Mouse (Mus musculus) WW6 (cell line): ENCODE results near the gene Gna15.

ENCODE experiments used
- DNase-seq: peaks from one replicate; pipeline ENCODE4 v3.0.0-alpha.2; 2013; ENCODE audit warnings: low read depth, low spot score

Gene Gna15

GRCm38 (mm10) chr10:81495616-81496263 lies 28.3 kb downstream of the Gna15 start:
- DNase-seq, result no peak

GRCm38 (mm10) chr10:81495151-81495550 lies 28.9 kb downstream of the Gna15 start:
- DNase-seq, result no peak

GRCm38 (mm10) chr10:81494260-81495041 lies 29.6 kb downstream of the Gna15 start:
- DNase-seq, result no peak

GRCm38 (mm10) chr10:81493601-81494220 lies 30.3 kb downstream of the Gna15 start:
- no peak for DNase-seq

GRCm38 (mm10) chr10:81492606-81493240 lies 31.3 kb downstream of the Gna15 start:
- no peak for DNase-seq

DNA sequence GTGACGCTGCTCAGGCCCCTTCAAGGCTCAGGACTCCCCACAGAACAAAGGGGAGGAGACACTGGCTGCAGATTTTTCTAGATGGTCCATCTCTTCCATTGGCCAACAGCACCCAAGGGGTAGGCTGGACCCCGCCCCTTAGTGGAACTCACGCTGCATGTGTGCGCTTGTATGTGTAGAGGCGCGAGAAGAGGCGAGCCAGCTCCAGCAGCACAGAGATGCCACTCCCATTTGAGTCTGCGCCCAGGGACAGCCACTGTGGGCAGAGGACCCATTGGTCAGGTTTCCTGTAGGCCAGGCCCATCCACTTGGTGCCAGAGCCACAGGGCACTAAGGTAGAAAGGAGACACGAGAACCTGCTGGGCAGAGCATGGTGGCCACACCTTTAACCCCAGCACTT lies 33.0 kb downstream of the Gna15 start:
- no peak for DNase-seq

GRCm38 (mm10) chr10:81489941-81490340 lies 34.1 kb downstream of the Gna15 start:
- DNase-seq, result no peak

GRCm38 (mm10) chr10:81488081-81488480 lies 35.9 kb downstream of the Gna15 start:
- no peak for DNase-seq

DNA sequence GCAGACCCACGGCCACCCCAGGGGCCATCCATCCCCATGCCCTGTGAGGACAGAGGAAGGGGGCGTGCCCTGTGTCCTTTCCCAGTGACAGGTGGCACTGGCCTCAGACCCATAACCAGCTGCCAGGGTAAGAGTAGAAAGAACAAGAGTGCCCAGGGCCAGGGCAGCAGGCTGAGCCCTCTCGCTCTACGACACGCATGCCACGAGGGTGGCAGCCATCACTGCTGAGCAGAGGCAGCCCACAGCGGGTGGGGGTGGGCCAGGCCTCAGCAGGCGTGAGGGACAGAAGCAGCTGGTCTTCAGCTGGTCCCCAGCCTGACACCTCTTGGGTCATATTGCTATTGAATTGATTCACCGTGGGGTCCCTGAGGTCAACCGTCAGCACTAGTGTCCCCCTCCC lies 37.5 kb downstream of the Gna15 start:
- DNase-seq, result no peak

DNA sequence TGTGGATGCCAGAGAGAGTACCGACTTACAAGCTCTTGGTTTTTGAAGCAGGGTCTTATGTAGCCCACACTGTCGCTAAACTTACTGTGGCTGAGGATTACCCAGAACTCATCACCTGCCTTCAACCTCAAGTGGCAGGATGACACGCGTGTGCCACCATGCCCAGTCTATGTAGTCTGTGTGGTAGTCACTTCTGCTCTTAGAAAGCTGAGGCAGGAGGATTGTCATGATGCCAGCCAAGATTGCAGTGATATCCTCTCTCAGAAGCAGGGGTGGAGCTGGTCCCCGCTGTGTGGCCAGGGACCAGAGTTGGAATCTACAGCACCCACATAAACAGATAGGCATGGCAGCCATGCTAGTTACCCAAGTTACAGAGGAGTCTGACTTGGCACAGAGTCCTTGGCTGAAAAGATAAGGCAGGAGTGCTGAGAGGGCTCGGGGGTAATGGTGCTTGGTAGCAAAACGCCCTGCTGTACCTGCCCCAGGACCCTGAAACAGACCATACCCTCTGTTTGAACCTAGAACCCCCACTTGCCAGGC lies 38.5 kb downstream of the Gna15 start:
- no peak for DNase-seq

- no peak for DNase-seq
Measured at GRCm38 (mm10) chr10:81485060-81485449, 39.0 kb downstream of the Gna15 start.

- no peak for DNase-seq
Measured at GRCm38 (mm10) chr10:81484441-81485059, 39.5 kb downstream of the Gna15 start.

GRCm38 (mm10) chr10:81483983-81484382 lies 40.0 kb downstream of the Gna15 start:
- DNase-seq, result peak; percentile 79

DNA sequence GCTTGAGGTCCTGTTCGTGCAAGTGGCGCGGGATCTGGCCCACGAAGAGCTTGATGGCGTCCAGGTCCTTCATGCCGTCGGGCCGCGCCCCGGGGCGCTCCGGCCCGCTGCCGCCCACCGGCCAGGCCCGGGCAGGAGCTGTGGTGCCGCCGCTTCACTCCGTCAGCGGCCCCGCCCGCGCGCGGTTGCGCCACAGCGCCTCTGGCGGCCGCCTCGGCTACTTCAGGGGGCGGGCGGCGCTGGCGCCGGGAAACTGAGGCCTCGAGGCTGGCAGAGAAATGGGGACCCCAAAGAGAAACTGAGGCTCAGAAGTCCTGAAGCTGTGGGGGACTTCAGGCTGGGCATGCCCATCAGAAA lies 41.5 kb downstream of the Gna15 start, which contains the start of gene Celf5:
TSS of gene Celf5 (minus strand) at position 177 of the 357 bp plus-strand sequence.
- no peak for DNase-seq

DNA sequence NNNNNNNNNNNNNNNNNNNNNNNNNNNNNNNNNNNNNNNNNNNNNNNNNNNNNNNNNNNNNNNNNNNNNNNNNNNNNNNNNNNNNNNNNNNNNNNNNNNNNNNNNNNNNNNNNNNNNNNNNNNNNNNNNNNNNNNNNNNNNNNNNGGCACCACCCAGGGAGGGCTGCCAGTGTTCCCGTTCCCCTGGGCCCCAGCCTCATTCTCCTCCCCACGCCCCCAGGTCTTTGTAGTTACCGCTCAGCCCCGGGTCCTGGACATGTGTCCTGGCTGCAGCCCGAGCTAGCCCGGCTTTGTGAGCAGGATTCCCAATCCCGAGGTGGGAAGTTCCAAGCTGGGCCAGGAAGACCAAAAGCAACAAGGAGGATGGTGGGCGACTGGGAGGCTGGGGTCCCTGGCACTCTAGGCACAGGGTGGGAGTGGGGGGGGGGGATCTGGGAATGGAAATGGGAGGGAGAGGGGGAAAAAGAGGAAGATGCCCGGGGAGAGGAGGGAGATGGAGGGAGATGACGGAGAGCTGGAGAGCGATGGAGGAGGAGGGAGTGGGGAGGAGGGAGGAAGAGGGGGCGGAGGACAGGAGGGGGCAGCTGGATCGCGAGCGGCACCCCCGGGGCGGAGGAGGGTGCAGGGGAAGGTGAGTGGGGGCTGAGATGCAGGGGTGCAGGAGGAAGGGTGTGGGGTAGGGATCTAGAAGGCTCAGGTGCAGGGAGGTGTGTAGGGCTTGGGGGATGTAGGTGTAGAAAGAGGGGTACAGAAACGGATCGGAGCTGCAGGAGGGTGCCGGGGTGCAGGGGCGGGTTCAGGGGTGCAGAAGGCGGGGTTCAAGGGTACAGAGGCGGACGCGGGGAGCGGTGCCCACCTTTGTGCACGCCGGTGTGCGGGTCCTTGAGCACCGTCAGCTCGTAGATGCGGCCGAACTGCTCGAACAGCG lies 42.2 kb downstream of the Gna15 start:
- DNase-seq, result no peak

GRCm38 (mm10) chr10:81474461-81474860 lies 49.6 kb downstream of the Gna15 start:
- no peak for DNase-seq

DNA sequence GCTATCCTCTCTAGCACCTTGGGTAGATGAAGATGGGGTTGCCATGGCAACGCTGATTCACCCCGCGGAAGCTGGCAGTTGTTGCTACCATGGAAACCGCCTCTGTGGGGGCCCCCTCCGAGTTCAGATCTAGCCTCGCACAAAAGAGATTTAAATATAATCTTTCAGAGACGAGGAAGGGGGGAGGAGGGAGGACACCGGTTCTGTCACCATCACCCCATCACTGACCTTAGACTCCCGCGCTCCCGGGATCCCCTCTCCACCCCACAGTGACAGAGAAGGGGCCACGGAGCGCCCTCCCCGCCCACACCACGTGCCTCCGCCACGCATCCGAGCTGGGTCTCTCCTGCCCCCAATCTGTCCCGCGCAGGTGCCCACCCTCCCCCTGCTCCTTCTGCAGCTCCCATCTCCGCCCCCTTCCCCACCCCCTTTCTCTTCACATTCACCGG lies 51.0 kb downstream of the Gna15 start:
- DNase-seq, result no peak

- no peak for DNase-seq
Measured at GRCm38 (mm10) chr10:81472403-81473002, 51.5 kb downstream of the Gna15 start.

DNA sequence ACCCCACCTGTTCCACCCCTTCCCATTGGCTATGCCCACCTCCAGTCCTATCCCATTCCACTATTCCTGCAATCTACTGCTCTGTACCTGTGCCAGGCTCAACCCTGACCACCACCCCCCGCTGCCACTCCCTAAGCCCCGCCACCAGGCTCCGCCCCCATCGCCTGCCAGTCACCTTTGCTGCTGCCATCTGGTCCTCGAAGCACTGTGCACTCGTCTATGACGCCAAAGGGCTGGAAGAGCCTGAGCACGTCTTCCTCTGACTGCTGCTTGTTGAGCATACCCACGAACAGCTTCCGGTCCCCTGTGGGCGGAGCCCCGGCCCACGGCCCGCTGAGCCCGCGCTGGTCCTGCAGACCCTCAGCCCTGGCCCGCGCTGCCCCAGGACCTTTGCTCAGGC lies 53.6 kb downstream of the Gna15 start:
- no peak for DNase-seq

GRCm38 (mm10) chr10:81469253-81469652 lies 54.8 kb downstream of the Gna15 start:
- DNase-seq, result no peak
